Mouse (Mus musculus) midbrain, embryonic 15.5 days (tissue): ENCODE measurements at regions not wholly inside any gene's neighbourhood (a gene's known extent, or its start where the extent isn't known, plus 50 kb on each side); places are given as distances from the start of the nearest gene placed in this dataset.

ENCODE experiments used
- ATAC-seq: fragments of 200-750 bp; cut with Nextera tagmentation; replicated peaks from 2 replicates; pipeline ENCODE4 v1.8.0; 2017; ENCODE audit warnings: moderate TSS enrichment
- H3K27ac ChIP-seq: fragments of 300-500 bp; sonication (generic); 2 replicates; pipeline ENCODE4 v1.5.1; 2015; ENCODE audit warnings: mild to moderate bottlenecking, inconsistent platforms
- H3K27me3 ChIP-seq: fragments of 300-500 bp; sonication (generic); replicated peaks from 2 replicates; pipeline ENCODE4 v1.6.1; 2015; ENCODE audit warnings: inconsistent platforms
- H3K36me3 ChIP-seq: fragments of 300-500 bp; sonication (generic); replicated peaks from 2 replicates; pipeline ENCODE4 v1.6.1; 2015; ENCODE audit warnings: inconsistent platforms
- H3K4me1 ChIP-seq: fragments of 300-500 bp; sonication (generic); 2 replicates; pipeline ENCODE4 v1.6.1; 2015; ENCODE audit warnings: inconsistent platforms
- H3K4me2 ChIP-seq: fragments of 300-500 bp; sonication (generic); 2 replicates; pipeline ENCODE4 v1.6.1; 2015; ENCODE audit warnings: inconsistent platforms, mild to moderate bottlenecking, moderate library complexity
- H3K4me3 ChIP-seq: fragments of 300-500 bp; sonication (generic); 2 replicates; pipeline ENCODE4 v1.5.1; 2015; ENCODE audit warnings: mild to moderate bottlenecking, inconsistent platforms
- H3K9ac ChIP-seq: fragments of 300-500 bp; sonication (generic); 2 replicates; pipeline ENCODE4 v1.6.1; 2015; ENCODE audit warnings: mild to moderate bottlenecking, inconsistent platforms
- H3K9me3 ChIP-seq: fragments of 300-500 bp; sonication (generic); 2 replicates; pipeline ENCODE4 v1.6.1; 2016; ENCODE audit warnings: inconsistent platforms
- WGBS: fragments of 180-500 bp; shearing (Covaris S2); methylation state at CpG from one replicate; pipeline ENCODE4 v1.1.7; 2015; ENCODE audit warnings: mixed read lengths; 5-methylcytosine and 5-hydroxymethylcytosine counted together

DNA sequence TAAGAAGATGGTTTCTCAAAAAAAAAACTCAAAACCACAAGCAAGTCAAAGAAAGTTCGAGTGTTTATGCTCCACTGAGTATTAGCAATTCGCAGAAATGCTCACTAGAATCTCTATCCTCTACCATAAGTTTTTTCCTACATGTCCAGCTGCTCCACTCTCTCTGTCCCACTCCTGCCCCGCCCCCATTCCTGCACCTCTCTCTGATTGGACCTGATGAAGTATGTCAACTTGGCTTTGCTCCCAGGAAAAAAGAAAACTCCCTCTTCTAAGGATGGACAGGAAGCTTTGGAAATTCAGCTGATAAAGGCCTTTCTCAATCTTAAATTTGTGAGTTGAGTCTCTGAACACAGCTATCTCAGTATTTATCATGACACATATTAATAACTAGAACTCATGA is 684.4 kb upstream of the 2610301B20Rik start:
- Histone ChIP-seq H3K36me3 (no peaks in the 10 kb centered on the region), H3K4me3 (no peak overlapping the region), H3K4me2 (no peak overlapping the region), H3K27ac (no peak overlapping the region), H3K9ac (no peak overlapping the region), H3K27me3 (no peaks in the 10 kb centered on the region), H3K4me1 (no peaks in the 10 kb centered on the region), H3K9me3 (no peaks in the 10 kb centered on the region)
- no peak for ATAC-seq
- WGBS = 78% methylated on average over 3 of the region's 3 CpGs

DNA sequence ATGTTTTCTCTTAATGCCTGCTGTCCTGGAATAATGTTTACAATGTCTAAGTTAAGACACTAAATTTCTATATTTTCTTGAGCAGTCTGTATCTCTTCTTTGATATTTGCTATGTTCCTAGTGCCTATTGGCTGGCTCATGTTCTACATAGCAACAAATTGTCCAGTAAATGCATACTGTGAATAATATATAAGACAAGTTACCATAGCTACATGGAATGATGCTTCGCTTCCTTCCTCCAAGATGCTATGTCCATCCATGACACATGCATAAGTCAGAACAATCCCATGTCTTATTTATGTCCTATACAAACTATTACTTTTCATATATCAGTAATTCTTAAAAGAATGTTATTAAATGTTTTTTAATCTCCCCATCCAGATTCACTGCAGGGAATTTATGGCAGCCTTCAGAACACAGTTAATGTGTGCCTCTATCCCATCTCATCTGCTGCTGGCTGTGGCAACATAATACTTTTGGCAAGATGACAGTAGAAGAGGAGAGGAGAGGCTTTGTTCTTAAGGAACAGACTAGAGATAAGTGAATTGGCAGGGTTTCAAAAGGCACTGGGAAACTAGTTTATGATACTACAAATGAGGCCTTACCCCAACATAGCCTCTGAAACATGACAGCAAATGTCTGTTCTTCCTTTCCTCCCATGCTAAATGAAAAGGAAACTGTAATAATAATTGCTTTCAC is 676.9 kb upstream of the 2610301B20Rik start:
- no peak overlapping the region for H3K27ac ChIP-seq
- no peak for ATAC-seq
- H3K4me2 ChIP-seq = no peak overlapping the region
- no peak overlapping the region for H3K9ac ChIP-seq
- H3K4me1 ChIP-seq = no peaks in the 10 kb centered on the region
- no peak overlapping the region for H3K4me3 ChIP-seq
- 95% methylated on average over 1 of the region's 1 CpGs for WGBS
- H3K27me3 ChIP-seq = no peaks in the 10 kb centered on the region
- H3K36me3 ChIP-seq = no peaks in the 10 kb centered on the region
- no peaks in the 10 kb centered on the region for H3K9me3 ChIP-seq

- Histone ChIP-seq H3K4me1 (no peaks in the 10 kb centered on the region), H3K9me3 (no peaks in the 10 kb centered on the region), H3K36me3 (no peaks in the 10 kb centered on the region), H3K4me3 (no peak overlapping the region), H3K9ac (no peak overlapping the region), H3K27me3 (no peaks in the 10 kb centered on the region), H3K4me2 (no peak overlapping the region), H3K27ac (no peak overlapping the region)
- 0 out of 2 replicates have a peak, but pooled peaks have one; percentile 20 for ATAC-seq
- WGBS = 60% methylated on average over 3 of the region's 3 CpGs
Observed at GRCm38 (mm10) chr4:10201835-10202234, 672.5 kb upstream of the 2610301B20Rik start.

- Histone ChIP-seq H3K4me2 (no peak overlapping the region), H3K27me3 (no peaks in the 10 kb centered on the region), H3K36me3 (no peaks in the 10 kb centered on the region), H3K4me3 (no peak overlapping the region), H3K4me1 (no peaks in the 10 kb centered on the region), H3K9me3 (no peaks in the 10 kb centered on the region), H3K27ac (no peak overlapping the region), H3K9ac (no peak overlapping the region)
- no peak for ATAC-seq
- WGBS = 84% methylated on average over 1 of the region's 1 CpGs
Observed at GRCm38 (mm10) chr4:10204224-10204623, 670.1 kb upstream of the 2610301B20Rik start.

DNA sequence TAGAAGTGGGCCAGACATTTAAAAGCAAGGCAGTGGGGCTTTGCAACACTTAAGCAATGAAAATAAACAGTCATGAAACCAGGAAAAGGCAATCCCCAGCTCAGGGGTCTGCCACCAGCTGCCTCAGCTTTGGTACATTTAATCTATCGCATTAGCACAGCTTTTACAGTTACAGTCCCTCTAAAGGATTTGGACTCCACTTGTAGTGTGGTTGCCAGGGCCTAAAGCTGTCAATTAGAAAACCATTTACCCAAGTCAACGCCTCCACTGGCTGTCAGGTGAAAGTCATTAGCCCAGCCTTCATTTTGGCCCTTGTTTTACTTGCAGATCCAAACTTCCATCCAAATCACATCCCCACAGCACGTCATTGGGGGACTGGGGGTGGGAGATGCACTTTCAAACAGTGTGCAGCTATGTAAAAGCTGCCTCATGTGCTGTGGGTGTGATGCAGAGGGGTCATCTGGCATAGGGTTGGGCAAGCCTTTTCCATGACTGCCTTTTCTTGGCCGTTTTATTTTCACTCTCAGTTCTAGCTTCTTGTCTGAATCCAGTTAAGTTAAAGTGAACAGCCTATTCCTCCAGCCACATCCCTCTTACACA is 664.9 kb upstream of the 2610301B20Rik start:
- 55% methylated on average over 4 of the region's 4 CpGs for WGBS
- Histone ChIP-seq H3K9me3 (no peaks in the 10 kb centered on the region), H3K9ac (no peak overlapping the region), H3K36me3 (no peaks in the 10 kb centered on the region), H3K27ac (no peak overlapping the region), H3K27me3 (no peaks in the 10 kb centered on the region), H3K4me1 (no peaks in the 10 kb centered on the region), H3K4me3 (no peak overlapping the region), H3K4me2 (no peak overlapping the region)
- ATAC-seq = peak; percentile 54; the same call in 1 of the 2 replicates

DNA sequence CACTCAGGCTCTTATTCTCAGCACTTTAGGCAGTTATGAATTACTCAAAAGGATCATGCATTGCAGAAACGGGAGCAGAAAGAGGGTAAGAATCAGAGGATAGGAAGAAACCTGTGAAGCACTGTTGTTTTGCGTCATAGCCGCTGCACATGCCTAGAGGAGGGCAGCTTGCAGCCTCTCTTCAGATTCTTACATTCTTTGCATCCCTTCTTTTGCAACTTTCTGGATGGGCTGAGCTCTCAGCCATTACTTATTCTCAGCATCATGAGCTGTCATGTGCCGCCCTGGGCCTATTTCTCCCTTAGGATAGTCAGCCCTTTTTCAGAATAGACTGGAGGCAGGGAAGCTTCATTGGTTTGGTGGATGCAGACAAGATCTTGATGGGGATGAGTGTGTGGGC is 663.0 kb upstream of the 2610301B20Rik start:
- Histone ChIP-seq H3K9me3 (no peaks in the 10 kb centered on the region), H3K4me3 (no peak overlapping the region), H3K4me2 (no peak overlapping the region), H3K27ac (no peak overlapping the region), H3K4me1 (no peaks in the 10 kb centered on the region), H3K9ac (no peak overlapping the region), H3K36me3 (no peaks in the 10 kb centered on the region), H3K27me3 (no peaks in the 10 kb centered on the region)
- 91% methylated on average over 4 of the region's 4 CpGs for WGBS
- ATAC-seq = no peak

DNA sequence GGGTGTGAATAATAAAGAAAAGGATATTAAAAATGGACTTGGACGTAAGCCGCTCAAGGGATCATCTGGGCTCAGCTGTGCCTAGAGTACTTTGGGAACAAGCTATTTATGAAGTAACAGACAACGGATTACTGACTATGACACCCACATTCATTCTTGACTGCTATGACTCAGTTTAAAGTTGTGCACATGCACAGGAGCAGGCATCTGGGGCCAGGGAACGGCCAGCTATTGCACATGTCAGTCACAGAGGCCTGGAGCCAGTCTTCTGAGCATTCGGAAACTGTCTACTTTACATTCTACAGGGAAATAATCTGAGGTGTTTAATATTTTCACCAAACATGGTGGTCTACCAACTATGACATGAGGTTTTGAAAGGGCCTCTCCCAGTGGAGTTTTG is 639.0 kb upstream of the 2610301B20Rik start:
- Histone ChIP-seq H3K4me2 (no peak overlapping the region), H3K4me3 (no peak overlapping the region), H3K9ac (no peak overlapping the region), H3K36me3 (no peaks in the 10 kb centered on the region), H3K27me3 (no peaks in the 10 kb centered on the region), H3K4me1 (no peaks in the 10 kb centered on the region), H3K27ac (no peak overlapping the region), H3K9me3 (no peaks in the 10 kb centered on the region)
- WGBS = 89% methylated on average over 5 of the region's 5 CpGs
- ATAC-seq = no peak

DNA sequence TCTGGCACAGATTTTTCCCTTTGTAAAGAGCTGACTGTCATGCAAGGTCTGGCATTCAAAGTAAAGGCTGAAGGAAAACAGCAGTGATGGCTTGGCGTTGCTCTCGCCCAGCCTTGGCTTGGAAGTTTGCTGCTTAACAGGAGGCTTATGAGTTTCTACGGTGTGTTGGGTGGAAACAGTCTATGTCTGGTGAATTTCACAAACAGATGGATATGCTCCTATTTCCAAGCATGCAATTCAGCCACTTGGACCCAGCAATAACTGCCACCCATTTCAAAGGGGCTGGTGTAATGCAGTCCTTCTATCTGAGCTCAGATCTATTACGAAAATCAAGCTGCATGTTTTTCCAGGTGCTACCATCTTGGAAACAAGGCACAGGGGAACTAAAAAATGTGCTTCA is 632.2 kb upstream of the 2610301B20Rik start:
- Histone ChIP-seq H3K4me1 (no peaks in the 10 kb centered on the region), H3K36me3 (no peaks in the 10 kb centered on the region), H3K27me3 (no peaks in the 10 kb centered on the region), H3K4me3 (no peak overlapping the region), H3K9ac (no peak overlapping the region), H3K4me2 (no peak overlapping the region), H3K9me3 (no peaks in the 10 kb centered on the region), H3K27ac (no peak overlapping the region)
- WGBS = 87% methylated on average over 4 of the region's 4 CpGs
- ATAC-seq = no peak

- Histone ChIP-seq H3K4me1 (no peaks in the 10 kb centered on the region), H3K9ac (no peak overlapping the region), H3K4me2 (no peak overlapping the region), H3K27me3 (no peaks in the 10 kb centered on the region), H3K4me3 (no peak overlapping the region), H3K36me3 (no peaks in the 10 kb centered on the region), H3K9me3 (no peaks in the 10 kb centered on the region), H3K27ac (no peak overlapping the region)
- WGBS = 83% methylated on average over 2 of the region's 2 CpGs
- no peak for ATAC-seq
Observed at GRCm38 (mm10) chr4:10242909-10243308, 631.4 kb upstream of the 2610301B20Rik start.

- Histone ChIP-seq H3K4me3 (no peak overlapping the region), H3K36me3 (no peaks in the 10 kb centered on the region), H3K4me2 (no peak overlapping the region), H3K9ac (no peak overlapping the region), H3K27me3 (no peaks in the 10 kb centered on the region), H3K27ac (no peak overlapping the region), H3K9me3 (no peaks in the 10 kb centered on the region), H3K4me1 (no peaks in the 10 kb centered on the region)
- ATAC-seq = no peak
- WGBS = 74% methylated on average over 6 of the region's 6 CpGs
Observed at GRCm38 (mm10) chr4:10254029-10254690, 620.1 kb upstream of the 2610301B20Rik start.

DNA sequence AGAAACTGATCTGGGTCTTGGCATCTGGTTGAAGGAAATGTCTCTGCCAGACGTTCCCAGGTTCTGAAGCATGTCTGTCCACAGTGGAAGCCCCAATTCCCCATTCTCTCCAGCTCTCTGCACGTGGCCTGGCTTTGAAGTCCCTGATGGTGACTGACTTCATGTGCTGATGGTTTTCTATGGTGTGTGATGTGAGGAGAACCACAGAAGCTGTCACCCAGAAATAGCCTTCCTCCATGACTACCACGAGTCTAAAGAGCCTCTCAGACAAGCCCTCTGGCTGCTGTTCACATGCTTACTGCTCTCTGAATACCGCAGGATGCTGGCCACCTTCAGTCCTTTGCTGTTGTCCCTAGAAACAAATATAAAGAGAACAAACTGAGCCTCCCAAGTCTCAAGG is 616.8 kb upstream of the 2610301B20Rik start:
- H3K27me3 ChIP-seq = no peaks in the 10 kb centered on the region
- no peak overlapping the region for H3K9ac ChIP-seq
- no peaks in the 10 kb centered on the region for H3K4me1 ChIP-seq
- H3K4me2 ChIP-seq = no peak overlapping the region
- no peak for ATAC-seq
- 64% methylated on average over 4 of the region's 4 CpGs for WGBS
- no peak overlapping the region for H3K27ac ChIP-seq
- H3K4me3 ChIP-seq = no peak overlapping the region
- H3K36me3 ChIP-seq = no peaks in the 10 kb centered on the region
- H3K9me3 ChIP-seq = no peaks in the 10 kb centered on the region

- H3K27ac ChIP-seq = no peak overlapping the region
- WGBS = 91% methylated on average over 6 of the region's 6 CpGs
- no peak overlapping the region for H3K9ac ChIP-seq
- H3K4me3 ChIP-seq = no peak overlapping the region
- no peaks in the 10 kb centered on the region for H3K27me3 ChIP-seq
- no peaks in the 10 kb centered on the region for H3K9me3 ChIP-seq
- no peaks in the 10 kb centered on the region for H3K4me1 ChIP-seq
- no peaks in the 10 kb centered on the region for H3K36me3 ChIP-seq
- no peak for ATAC-seq
- H3K4me2 ChIP-seq = no peak overlapping the region
Observed at GRCm38 (mm10) chr4:10260351-10260750, 613.9 kb upstream of the 2610301B20Rik start.

- H3K27ac ChIP-seq = no peak overlapping the region
- ATAC-seq = no peak
- H3K36me3 ChIP-seq = no peaks in the 10 kb centered on the region
- no peak overlapping the region for H3K4me2 ChIP-seq
- no peak overlapping the region for H3K9ac ChIP-seq
- H3K9me3 ChIP-seq = no peaks in the 10 kb centered on the region
- no peaks in the 10 kb centered on the region for H3K4me1 ChIP-seq
- 90% methylated on average over 2 of the region's 2 CpGs for WGBS
- H3K27me3 ChIP-seq = no peaks in the 10 kb centered on the region
- no peak overlapping the region for H3K4me3 ChIP-seq
Observed at GRCm38 (mm10) chr4:10265942-10266341, 608.4 kb upstream of the 2610301B20Rik start.
